Mouse (Mus musculus): Measurements from ENCODE around the gene Serbp1. TPM values are rescaled to one million over a fixed set of nuclear protein-coding genes. Genes with fewer than 3 reads are reported as not detected.
A peak's percentile ranks its signal among the peaks of the same experiment; 100 is the strongest.

Serbp1 gene
- total and polyA plus RNA-seq, 2 experiments = 62.1 to 218 TPM

DNA sequence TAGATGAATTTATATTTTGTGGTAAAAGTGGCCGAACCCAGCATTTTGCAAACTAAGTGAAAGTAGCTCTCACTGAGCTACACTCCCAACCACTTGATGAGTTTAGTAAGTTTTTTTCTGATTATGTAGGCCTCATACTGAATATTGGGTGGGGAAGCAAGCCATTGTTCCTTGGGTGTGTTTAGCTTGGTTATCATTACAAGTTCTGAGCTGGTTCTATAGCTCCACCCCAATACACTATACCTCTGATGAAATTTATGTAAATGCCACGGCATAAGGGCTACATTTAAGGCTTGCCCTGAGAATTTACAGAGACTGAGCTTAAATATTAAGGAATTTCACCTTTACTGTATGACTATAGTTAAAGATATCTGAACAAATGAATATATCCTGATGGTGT, 31.5 kb downstream of the Serbp1 start:
- WGBS = 20% methylated on average over 2 of the region's 2 CpGs
- H3K36me3 ChIP-seq (ENCODE audit: control insufficient read depth, insufficient read depth, low read length) = peaks cover 18% of the 10 kb centered on the region
- peaks cover 4% of the 10 kb centered on the region; the same call in 1 of the 2 replicates for H3K4me1 ChIP-seq (ENCODE audit: control insufficient read depth, insufficient read depth, low read length)
- no peak overlapping the region for H3K9ac ChIP-seq (ENCODE audit: low read depth, low read length)
- H3K27ac ChIP-seq (replicated peaks; ENCODE audit: insufficient read depth, low read depth, low read length) = no peak overlapping the region
- peaks cover 18% of the 10 kb centered on the region; the same call in 1 of the 2 replicates for H3K79me2 ChIP-seq (ENCODE audit: control insufficient read depth, insufficient read depth, low read length)
- TF ChIP-seq POLR2A (IDR thresholded peaks at IDR 0.05; ENCODE audit: extremely low read depth, insufficient read depth, low read length) (no peak), CTCF (IDR thresholded peaks at IDR 0.05; ENCODE audit: low read depth, low read length) (no peak)
- H3K4me3 ChIP-seq (ENCODE audit: insufficient read depth, low read depth, low read length) = no peak overlapping the region
- no peaks in the 10 kb centered on the region for H3K27me3 ChIP-seq (ENCODE audit: control insufficient read depth, insufficient read depth, low read length)
- no peak for DNase-seq (ENCODE audit: extremely low read depth, low read depth, low spot score)

DNA sequence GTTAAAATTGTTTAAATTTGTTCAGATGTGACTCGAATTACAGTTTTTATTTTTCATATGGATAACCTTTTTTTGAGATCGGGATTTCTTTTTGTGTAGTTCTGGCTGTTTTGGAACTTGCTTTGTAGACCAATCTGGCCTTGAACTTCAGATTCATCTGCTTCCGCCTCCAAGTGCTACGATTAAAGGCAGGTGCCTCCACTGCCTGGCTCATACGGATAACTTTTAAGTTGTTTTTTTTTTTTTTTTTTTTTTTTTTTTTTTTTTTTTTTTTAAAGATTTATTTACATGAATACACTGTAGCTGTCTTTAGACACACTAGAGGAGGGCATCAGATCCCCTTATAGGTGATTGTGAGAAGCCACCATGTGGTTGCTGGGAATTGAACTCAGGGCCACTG, 40.0 kb downstream of the Serbp1 start:
- 54% methylated on average over 5 of the region's 5 CpGs for WGBS
- Histone ChIP-seq H3K9ac (ENCODE audit: low read depth, low read length) (no peak overlapping the region), H3K4me3 (ENCODE audit: insufficient read depth, low read depth, low read length) (no peak overlapping the region), H3K36me3 (ENCODE audit: control insufficient read depth, insufficient read depth, low read length) (peaks cover 48% of the 10 kb centered on the region), H3K79me2 (ENCODE audit: control insufficient read depth, insufficient read depth, low read length) (peaks cover 2% of the 10 kb centered on the region; the same call in 1 of the 2 replicates), H3K27me3 (ENCODE audit: control insufficient read depth, insufficient read depth, low read length) (no peaks in the 10 kb centered on the region), H3K27ac (replicated peaks; ENCODE audit: insufficient read depth, low read depth, low read length) (no peak overlapping the region), H3K4me1 (ENCODE audit: control insufficient read depth, insufficient read depth, low read length) (no peaks in the 10 kb centered on the region; the same call in 1 of the 2 replicates)
- no peak for DNase-seq (ENCODE audit: extremely low read depth, low read depth, low spot score)
- TF ChIP-seq POLR2A (IDR thresholded peaks at IDR 0.05; ENCODE audit: extremely low read depth, insufficient read depth, low read length) = no peak
- TF ChIP-seq CTCF (IDR thresholded peaks at IDR 0.05; ENCODE audit: low read depth, low read length) = no peak

DNA sequence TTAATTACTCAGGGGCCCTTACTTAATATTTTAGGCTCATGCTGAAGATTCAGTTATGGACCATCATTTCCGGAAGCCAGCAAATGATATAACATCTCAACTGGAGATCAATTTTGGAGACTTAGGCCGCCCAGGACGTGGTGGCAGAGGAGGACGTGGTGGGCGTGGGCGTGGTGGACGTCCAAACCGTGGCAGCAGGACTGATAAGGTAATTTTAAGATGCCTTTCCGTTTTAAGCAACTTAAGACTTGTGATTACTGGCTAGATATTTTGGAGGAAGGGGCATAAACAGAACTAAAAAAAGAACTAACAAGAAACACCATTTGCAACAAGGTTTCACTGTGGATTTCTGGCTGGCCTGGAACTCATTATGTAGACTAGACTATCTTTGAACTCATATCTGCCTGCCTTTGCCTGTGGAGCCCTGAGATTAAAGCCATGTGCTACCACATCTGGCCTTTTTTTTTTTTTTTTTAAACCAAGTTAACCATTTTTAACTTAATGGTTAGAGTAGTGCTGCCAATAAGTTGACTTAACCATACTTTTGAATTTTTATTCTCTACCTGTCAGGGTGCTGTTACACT, 43.7 kb downstream of the Serbp1 start:
- H3K36me3 ChIP-seq (ENCODE audit: control insufficient read depth, insufficient read depth, low read length) = peaks cover 55% of the 10 kb centered on the region
- TF ChIP-seq CTCF (IDR thresholded peaks at IDR 0.05; ENCODE audit: low read depth, low read length) (no peak), POLR2A (IDR thresholded peaks at IDR 0.05; ENCODE audit: extremely low read depth, insufficient read depth, low read length) (no peak)
- no peak overlapping the region for H3K9ac ChIP-seq (ENCODE audit: low read depth, low read length)
- no peak overlapping the region for H3K4me3 ChIP-seq (ENCODE audit: insufficient read depth, low read depth, low read length)
- 81% methylated on average over 9 of the region's 9 CpGs for WGBS
- DNase-seq (ENCODE audit: extremely low read depth, low read depth, low spot score) = no peak
- H3K27me3 ChIP-seq (ENCODE audit: control insufficient read depth, insufficient read depth, low read length) = no peaks in the 10 kb centered on the region
- H3K79me2 ChIP-seq (ENCODE audit: control insufficient read depth, insufficient read depth, low read length) = no peaks in the 10 kb centered on the region; the same call in 1 of the 2 replicates
- no peak overlapping the region for H3K27ac ChIP-seq (replicated peaks; ENCODE audit: insufficient read depth, low read depth, low read length)
- H3K4me1 ChIP-seq (ENCODE audit: control insufficient read depth, insufficient read depth, low read length) = no peaks in the 10 kb centered on the region

DNA sequence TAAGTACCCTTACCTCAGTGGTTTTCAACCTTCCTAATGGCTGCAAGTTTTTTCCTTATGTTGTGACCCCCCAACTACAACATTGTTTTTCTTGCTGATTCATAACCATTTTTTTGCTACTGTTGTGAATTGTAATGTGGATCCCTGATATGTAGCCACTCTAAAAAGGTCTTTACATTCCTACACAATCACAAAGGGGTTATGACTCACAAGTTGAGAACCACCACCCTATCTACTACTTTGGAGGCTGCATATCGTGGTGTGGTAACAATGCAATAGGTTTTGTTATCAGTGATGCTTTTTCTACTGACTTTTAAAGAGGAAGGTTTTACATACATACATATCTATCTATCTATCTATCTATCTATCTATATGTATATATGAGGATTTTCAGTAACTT, 44.9 kb downstream of the Serbp1 start:
- no peaks in the 10 kb centered on the region for H3K4me1 ChIP-seq (ENCODE audit: control insufficient read depth, insufficient read depth, low read length)
- no peak for TF ChIP-seq POLR2A (IDR thresholded peaks at IDR 0.05; ENCODE audit: extremely low read depth, insufficient read depth, low read length)
- TF ChIP-seq CTCF (IDR thresholded peaks at IDR 0.05; ENCODE audit: low read depth, low read length) = no peak
- peaks cover 53% of the 10 kb centered on the region for H3K36me3 ChIP-seq (ENCODE audit: control insufficient read depth, insufficient read depth, low read length)
- WGBS = 87% methylated on average over 1 of the region's 1 CpGs
- no peak for DNase-seq (ENCODE audit: extremely low read depth, low read depth, low spot score)
- H3K27me3 ChIP-seq (ENCODE audit: control insufficient read depth, insufficient read depth, low read length) = no peaks in the 10 kb centered on the region
- H3K9ac ChIP-seq (ENCODE audit: low read depth, low read length) = no peak overlapping the region
- no peak overlapping the region for H3K4me3 ChIP-seq (ENCODE audit: insufficient read depth, low read depth, low read length)
- no peak overlapping the region for H3K27ac ChIP-seq (replicated peaks; ENCODE audit: insufficient read depth, low read depth, low read length)
- no peaks in the 10 kb centered on the region for H3K79me2 ChIP-seq (ENCODE audit: control insufficient read depth, insufficient read depth, low read length)

DNA sequence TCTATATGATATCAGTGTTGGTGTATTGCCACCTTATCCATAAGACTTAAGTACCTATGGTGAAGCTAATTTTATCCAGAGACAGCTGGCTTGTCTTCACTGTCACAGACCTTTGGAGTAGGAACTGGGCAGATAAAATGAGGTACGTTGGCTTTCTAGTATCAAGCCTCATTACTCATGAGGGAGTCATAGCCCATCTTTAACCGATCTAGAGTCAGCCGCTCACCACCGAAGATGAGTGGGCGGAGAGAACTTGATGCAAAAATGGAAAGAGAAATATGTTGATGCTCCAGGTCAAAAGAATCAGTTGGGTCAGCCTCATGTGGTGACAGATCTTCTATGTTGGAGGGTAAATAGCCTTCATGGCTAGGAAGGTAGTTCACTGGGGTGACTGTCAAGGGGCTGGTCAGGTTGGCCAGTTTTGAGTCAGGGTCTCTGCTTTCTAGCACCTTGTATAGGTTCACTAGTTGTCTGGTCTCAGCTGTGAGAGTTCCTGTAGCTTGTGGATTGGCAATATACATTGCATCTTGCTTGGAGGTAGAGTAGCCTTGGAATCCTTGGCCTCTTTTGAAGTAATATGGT, 54.2 kb downstream of the Serbp1 start:
- WGBS = 90% methylated on average over 5 of the region's 5 CpGs
- Histone ChIP-seq H3K9ac (ENCODE audit: low read depth, low read length) (no peak overlapping the region), H3K4me1 (ENCODE audit: control insufficient read depth, insufficient read depth, low read length) (no peaks in the 10 kb centered on the region), H3K4me3 (ENCODE audit: insufficient read depth, low read depth, low read length) (no peak overlapping the region), H3K27ac (replicated peaks; ENCODE audit: insufficient read depth, low read depth, low read length) (no peak overlapping the region), H3K36me3 (ENCODE audit: control insufficient read depth, insufficient read depth, low read length) (peaks cover 16% of the 10 kb centered on the region), H3K79me2 (ENCODE audit: control insufficient read depth, insufficient read depth, low read length) (no peaks in the 10 kb centered on the region; the same call in 1 of the 2 replicates), H3K27me3 (ENCODE audit: control insufficient read depth, insufficient read depth, low read length) (no peaks in the 10 kb centered on the region)
- TF ChIP-seq POLR2A (IDR thresholded peaks at IDR 0.05; ENCODE audit: extremely low read depth, insufficient read depth, low read length) (no peak), CTCF (IDR thresholded peaks at IDR 0.05; ENCODE audit: low read depth, low read length) (no peak)
- no peak for DNase-seq (ENCODE audit: extremely low read depth, low read depth, low spot score)

DNA sequence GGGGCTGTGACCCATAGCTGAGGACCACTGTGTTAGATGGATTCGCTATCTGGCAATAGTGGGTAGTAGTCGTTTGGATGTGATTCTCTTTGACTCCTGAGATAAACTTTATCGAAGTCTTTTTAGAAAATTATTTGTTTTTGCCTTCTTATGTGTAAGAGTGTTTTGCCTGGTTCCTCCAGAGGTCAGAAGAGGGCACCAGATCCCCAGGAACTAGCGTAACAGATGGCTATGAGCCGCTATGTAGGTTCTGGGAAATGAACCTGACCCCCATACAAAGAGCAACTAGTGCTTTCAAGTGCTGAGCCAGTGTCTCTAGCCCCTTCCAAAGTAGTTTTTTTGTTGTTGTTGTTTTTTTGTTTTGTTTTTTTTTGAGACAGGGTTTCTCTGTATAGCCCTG, 58.1 kb downstream of the Serbp1 start:
- Histone ChIP-seq H3K9ac (ENCODE audit: low read depth, low read length) (no peak overlapping the region), H3K36me3 (ENCODE audit: control insufficient read depth, insufficient read depth, low read length) (no peaks in the 10 kb centered on the region), H3K79me2 (ENCODE audit: control insufficient read depth, insufficient read depth, low read length) (no peaks in the 10 kb centered on the region), H3K27ac (replicated peaks; ENCODE audit: insufficient read depth, low read depth, low read length) (no peak overlapping the region), H3K27me3 (ENCODE audit: control insufficient read depth, insufficient read depth, low read length) (no peaks in the 10 kb centered on the region), H3K4me3 (ENCODE audit: insufficient read depth, low read depth, low read length) (no peak overlapping the region), H3K4me1 (ENCODE audit: control insufficient read depth, insufficient read depth, low read length) (peaks cover 9% of the 10 kb centered on the region)
- 33% methylated on average over 5 of the region's 5 CpGs for WGBS
- TF ChIP-seq CTCF (IDR thresholded peaks at IDR 0.05; ENCODE audit: low read depth, low read length) (peak; percentile 27; the same call in 1 of the 2 replicates), POLR2A (IDR thresholded peaks at IDR 0.05; ENCODE audit: extremely low read depth, insufficient read depth, low read length) (no peak)
- DNase-seq (ENCODE audit: extremely low read depth, low read depth, low spot score) = peak; percentile 32

Measured in liver, adult 2 months (tissue).